In the genomic region with DNA sequence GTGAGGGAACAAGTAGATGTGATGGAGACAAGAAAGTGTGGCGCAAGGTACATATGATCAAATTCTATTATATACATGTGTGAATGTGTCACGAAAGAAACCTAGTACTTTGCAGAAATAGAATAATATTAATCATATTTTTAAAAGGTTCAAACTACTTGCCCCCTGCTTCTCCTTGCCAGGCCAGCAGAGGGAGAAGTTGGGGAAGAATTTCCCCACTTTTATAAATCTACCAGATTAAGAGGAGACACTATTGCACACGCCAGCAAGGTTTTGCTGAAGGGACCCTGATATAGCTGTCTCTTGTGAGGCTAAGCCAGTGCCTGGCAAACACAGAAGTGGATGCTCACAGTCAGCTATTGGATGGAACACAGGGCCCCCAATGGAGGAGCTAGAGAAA, we compare ENCODE assay signal across 6 mouse cellular contexts.
DNase-seq lines count a peak whose midpoint lies in the region; ATAC-seq and TF ChIP-seq lines count a peak whose summit lies in the region.
"Not testable (repeated sequence)": the region's sequence is repeated elsewhere in the genome, so short reads cannot be mapped to it uniquely, and the experiment has no call there.

No protein-coding gene starts in this region.

- ATAC-seq in common myeloid progenitor, adult 5-6 weeks (replicated peaks; ENCODE audit: low read depth, poor library complexity, severe bottlenecking): 0 out of 2 replicates have a peak, but pooled peaks have one; percentile 63
- peak; percentile 44; the same call in 1 of the 2 replicates for ATAC-seq in granulocyte monocyte progenitor cell, adult 5-6 weeks (replicated peaks; ENCODE audit: poor library complexity, severe bottlenecking)
- peak; percentile 63; the same call in 1 of the 2 replicates for ATAC-seq in megakaryocyte progenitor cell, adult 5-6 weeks (replicated peaks; ENCODE audit: poor library complexity)

- not testable (repeated sequence) for DNase-seq in MEL (ENCODE audit: low read depth, low spot score); layer of hippocampus, adult 2 months (ENCODE audit: low spot score in 2 of 2)
- DNase-seq in splenic B cell, adult 2 months (ENCODE audit: low read depth, low spot score): peak; percentile 16

- not testable (repeated sequence) for TF ChIP-seq EP300 in MEL (IDR thresholded peaks at IDR 0.05; ENCODE audit: low read depth in 1 of 2, low read length in 2 of 2)

- peak in 2 of 3 experiments; percentile 6 to 46; a peak in 3 of 6 replicates for TF ChIP-seq CTCF in MEL (IDR thresholded peaks at IDR 0.05 in 2 of 3, conservative IDR thresholded peaks at IDR 0.05 in 1 of 3; ENCODE audit: control insufficient read depth in 1 of 3, insufficient read depth in 1 of 3, low read depth in 2 of 3, low read length in 3 of 3, poor library complexity in 1 of 3, severe bottlenecking in 1 of 3)
- peak; percentile 36 for TF ChIP-seq CTCF in layer of hippocampus, adult 2 months (conservative IDR thresholded peaks at IDR 0.05)

- H3K27me3 ChIP-seq in MEL (ENCODE audit: control insufficient read depth in 1 of 2, insufficient read depth in 2 of 2, low read length in 2 of 2); splenic B cell, adult 2 months (ENCODE audit: control insufficient read depth, insufficient read depth, low read length, poor library complexity, severe bottlenecking): not testable (repeated sequence)

- peak; percentile 42 for TF ChIP-seq RAD21 in MEL (IDR thresholded peaks at IDR 0.05; ENCODE audit: low read depth, low read length)

- H3K4me3 ChIP-seq in MEL (ENCODE audit: control insufficient read depth in 1 of 2, insufficient read depth in 1 of 2, low read depth in 2 of 2, low read length in 2 of 2); layer of hippocampus, adult 2 months: not testable (repeated sequence)

- not testable (repeated sequence) for H3K27ac ChIP-seq in MEL (ENCODE audit: control insufficient read depth, low read depth, low read length); layer of hippocampus, adult 2 months

- not testable (repeated sequence) for H3K79me2 ChIP-seq in MEL (ENCODE audit: control insufficient read depth, insufficient read depth, low read length, poor library complexity)

- not testable (repeated sequence) for H3K36me3 ChIP-seq in MEL (ENCODE audit: control insufficient read depth in 1 of 2, insufficient read depth in 2 of 2, low read length in 2 of 2); splenic B cell, adult 2 months (ENCODE audit: control insufficient read depth, insufficient read depth, low read length, poor library complexity, severe bottlenecking)

- not testable (repeated sequence) for H3K9me3 ChIP-seq in MEL (replicated peaks; ENCODE audit: insufficient read depth, low read length)

- H3K9ac ChIP-seq in MEL (ENCODE audit: control insufficient read depth, low read depth, low read length, poor library complexity, severe bottlenecking): not testable (repeated sequence)

- TF ChIP-seq POLR2A in MEL (IDR thresholded peaks at IDR 0.05; ENCODE audit: control insufficient read depth in 1 of 2, insufficient read depth in 1 of 2, low read depth in 1 of 2, low read length in 2 of 2, poor library complexity in 1 of 2): not testable (repeated sequence)

- H3K4me1 ChIP-seq in MEL (ENCODE audit: control insufficient read depth in 1 of 2, insufficient read depth in 2 of 2, low read length in 2 of 2): not testable (repeated sequence)

TF ChIP-seq in MEL, 35 proteins besides CTCF, POLR2A, EP300 and RAD21:
- TF ChIP-seq ZC3H11A (IDR thresholded peaks at IDR 0.05; ENCODE audit: low read depth, low read length) (peak; percentile 42; the same call in 1 of the 2 replicates), SMC3 (IDR thresholded peaks at IDR 0.05; ENCODE audit: low read depth, low read length) (peak; percentile 73)
